Mouse (Mus musculus) thymus, postnatal 0 days (tissue): Measurements from ENCODE around the gene Olig1. TPM values are rescaled to one million over a fixed set of nuclear protein-coding genes. Genes with fewer than 3 reads are reported as not detected.

ENCODE experiments used
- DNase-seq: peaks from one replicate; pipeline ENCODE4 v3.0.0-alpha.2; 2015; ENCODE audit warnings: low spot score
- polyA plus RNA-seq: library from polyadenylated mRNA; unstranded; fragments of >200 nt; fragmentation: Nextera tagmentation; extraction: Ambion mirVana; gene quantifications from 2 replicates; pipeline ENCODE4 v1.2.1, GENCODE M21; 2015

Gene Olig1
- polyA plus RNA-seq: 0.13 and 0.16 TPM in 2 replicates

GRCm38 (mm10) chr16:91269468-91270211 lies at the start of gene Olig1:
Gene Olig1 (plus strand): TSS chr16:91269772.
- no peak for DNase-seq

DNA sequence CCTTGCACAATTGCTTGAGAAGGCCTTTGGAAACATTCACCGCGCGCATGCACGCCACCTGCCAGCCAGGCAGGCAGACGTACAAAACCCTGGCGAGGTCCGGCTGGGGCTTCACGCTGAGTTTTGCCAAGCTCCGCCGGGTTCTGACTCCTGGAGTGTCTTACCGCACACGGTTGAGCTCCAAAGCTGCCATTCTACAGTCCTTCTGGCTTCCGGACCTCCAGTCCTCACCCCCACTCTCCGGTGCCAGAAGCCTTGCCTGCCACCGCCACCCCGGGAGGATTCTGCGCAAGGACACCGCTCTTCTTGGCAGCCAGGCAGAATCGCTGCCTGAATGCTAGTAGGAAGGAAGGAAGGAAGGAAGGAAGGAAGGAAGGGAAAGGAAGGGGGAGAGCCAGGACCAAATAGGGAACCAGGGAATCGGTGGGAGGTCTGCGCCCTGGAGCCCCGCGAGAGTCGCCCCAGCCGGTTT lies 47.4 kb upstream of the Olig1 start:
- no peak for DNase-seq

GRCm38 (mm10) chr16:91222643-91223271 lies 46.8 kb upstream of the Olig1 start:
- no peak for DNase-seq

- no peak for DNase-seq
Measured at GRCm38 (mm10) chr16:91223327-91224067, 46.1 kb upstream of the Olig1 start.

GRCm38 (mm10) chr16:91224068-91224402 lies 45.5 kb upstream of the Olig1 start:
- DNase-seq: no peak

- DNase-seq: no peak
Measured at GRCm38 (mm10) chr16:91224481-91225232, 44.9 kb upstream of the Olig1 start.

GRCm38 (mm10) chr16:91225233-91226037 lies 44.1 kb upstream of the Olig1 start, which contains the start of gene Olig2:
Gene Olig2 (plus strand): TSS chr16:91225457.
- DNase-seq: no peak

DNA sequence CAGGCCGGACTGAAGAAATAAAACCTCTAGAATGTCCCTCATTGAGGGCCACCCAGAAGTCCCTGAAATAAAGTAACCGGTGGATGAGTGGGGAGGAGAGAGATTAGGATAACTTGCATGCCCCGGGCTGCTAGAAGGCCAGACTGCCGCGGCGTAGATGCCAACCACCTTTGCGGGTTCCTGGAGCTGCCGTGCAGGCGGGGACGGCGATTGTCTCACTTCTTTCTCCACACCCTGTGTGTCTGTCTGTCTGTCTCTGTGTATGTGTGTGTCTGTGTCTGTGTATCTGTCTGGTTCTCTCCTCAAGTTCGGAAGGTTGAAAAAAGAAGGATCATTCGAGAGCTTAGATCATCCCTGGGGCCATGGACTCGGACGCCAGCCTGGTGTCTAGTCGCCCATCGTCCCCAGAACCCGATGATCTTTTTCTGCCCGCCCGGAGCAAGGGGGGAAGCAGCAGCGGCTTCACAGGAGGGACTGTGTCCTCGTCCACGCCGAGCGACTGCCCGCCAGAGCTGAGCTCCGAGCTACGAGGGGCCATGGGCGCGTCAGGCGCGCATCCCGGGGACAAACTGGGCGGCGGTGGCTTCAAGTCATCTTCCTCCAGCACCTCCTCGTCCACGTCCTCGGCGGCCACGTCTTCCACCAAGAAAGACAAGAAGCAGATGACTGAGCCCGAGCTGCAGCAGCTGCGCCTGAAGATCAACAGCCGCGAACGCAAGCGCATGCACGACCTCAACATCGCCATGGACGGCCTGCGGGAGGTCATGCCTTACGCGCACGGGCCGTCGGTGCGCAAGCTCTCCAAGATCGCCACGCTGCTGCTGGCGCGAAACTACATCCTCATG lies 43.3 kb upstream of the Olig1 start:
- no peak for DNase-seq

DNA sequence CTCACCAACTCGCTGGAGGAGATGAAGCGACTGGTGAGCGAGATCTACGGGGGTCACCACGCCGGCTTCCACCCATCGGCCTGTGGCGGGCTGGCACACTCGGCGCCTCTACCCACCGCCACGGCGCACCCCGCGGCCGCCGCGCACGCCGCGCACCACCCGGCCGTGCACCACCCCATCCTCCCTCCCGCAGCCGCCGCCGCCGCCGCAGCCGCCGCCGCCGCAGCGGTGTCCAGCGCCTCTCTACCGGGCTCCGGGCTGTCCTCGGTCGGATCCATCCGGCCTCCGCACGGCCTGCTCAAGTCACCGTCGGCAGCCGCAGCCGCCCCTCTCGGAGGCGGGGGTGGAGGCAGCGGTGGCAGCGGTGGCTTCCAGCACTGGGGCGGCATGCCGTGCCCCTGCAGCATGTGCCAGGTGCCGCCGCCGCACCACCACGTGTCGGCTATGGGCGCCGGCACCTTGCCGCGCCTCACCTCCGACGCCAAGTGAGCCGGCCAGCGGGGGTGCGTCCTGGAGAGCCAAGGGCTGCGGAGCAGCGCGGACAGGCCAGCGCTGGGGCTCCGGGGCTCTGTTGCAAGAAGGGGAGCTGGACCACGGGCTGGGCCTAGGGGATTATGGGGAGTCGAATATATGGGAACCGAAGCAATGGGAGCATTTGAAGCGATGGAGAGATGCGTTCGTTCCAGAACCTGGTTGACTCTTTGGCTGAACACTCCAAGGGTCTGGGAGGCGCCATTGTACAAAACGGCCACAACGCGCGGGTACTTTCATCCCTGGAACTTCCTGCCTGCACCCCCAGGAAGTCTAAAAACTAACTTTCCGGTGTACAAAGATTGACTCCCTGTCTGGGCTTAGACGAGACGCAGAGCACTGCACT lies 42.5 kb upstream of the Olig1 start:
- DNase-seq: no peak

DNA sequence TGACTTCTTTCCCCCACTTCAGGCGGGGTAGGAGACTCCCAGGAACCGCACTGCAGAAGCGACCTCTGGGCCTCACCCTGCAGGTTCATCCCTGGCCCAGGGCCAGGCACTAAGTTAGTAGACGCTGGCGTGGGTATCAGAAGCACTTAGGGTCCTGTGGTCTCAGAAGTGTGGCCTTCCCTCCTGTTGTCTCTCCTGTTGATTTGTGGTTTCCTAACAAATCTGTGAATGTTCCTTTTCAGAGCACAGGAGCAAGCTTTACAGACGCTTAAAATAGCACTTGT lies 41.9 kb upstream of the Olig1 start:
- no peak for DNase-seq

DNA sequence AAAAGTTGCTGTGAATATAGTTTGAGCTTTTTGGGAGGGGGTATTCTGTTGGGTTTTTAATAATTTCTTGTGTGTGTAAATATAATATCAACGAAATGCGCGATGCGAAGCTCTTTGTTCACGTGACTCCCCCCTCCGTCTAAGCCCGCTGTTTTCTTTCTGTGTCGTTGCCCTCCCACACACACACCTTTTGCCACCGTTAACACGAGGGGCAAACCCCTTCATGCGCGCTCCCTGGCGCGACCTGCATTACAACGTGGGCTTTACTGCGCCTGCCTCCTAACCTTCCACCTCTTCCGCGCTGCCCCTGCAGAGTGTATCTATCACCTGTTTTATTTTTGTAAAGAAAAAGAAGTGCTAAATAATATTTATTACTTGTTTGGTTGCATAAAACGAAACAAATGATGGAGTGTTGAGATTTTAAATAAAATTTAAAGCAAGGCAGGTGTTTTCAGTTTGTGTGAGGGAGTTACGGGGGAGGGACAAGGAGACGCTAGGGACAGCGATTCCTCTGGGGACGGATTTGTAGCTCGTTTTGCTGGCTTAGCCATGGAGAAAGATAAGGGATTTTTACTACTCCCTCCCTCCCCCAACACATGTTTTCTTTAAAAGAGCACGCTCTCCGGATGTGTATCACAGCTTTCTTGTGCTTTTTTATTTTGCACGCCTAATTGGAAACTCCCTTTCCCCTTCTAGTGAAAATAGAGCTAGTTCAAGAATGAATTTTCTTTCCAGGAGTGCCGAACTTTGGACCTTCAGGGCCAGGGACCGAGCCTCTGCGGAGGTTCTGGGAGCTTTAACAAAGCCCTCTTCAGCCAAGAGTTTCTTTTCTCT lies 41.1 kb upstream of the Olig1 start:
- no peak for DNase-seq

DNA sequence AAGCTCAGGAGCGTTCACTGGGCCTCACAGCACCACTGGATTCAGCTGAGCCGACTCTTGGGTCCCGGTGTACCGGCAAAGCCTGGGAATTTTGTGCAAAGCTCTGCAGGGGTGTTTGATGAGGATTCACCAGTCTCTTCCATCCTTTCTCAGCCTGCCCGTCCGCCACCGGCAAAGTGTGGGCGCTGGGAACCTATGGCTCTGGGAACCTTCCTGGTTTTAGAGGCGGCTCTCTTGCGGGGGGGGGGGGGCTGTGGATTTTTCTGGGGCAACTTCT lies 40.6 kb upstream of the Olig1 start:
- DNase-seq: no peak

- no peak for DNase-seq
Measured at GRCm38 (mm10) chr16:91229643-91230042, 39.9 kb upstream of the Olig1 start.

GRCm38 (mm10) chr16:91231781-91232469 lies 37.6 kb upstream of the Olig1 start:
- no peak for DNase-seq

- no peak for DNase-seq
Measured at GRCm38 (mm10) chr16:91232470-91233240, 36.9 kb upstream of the Olig1 start.

DNA sequence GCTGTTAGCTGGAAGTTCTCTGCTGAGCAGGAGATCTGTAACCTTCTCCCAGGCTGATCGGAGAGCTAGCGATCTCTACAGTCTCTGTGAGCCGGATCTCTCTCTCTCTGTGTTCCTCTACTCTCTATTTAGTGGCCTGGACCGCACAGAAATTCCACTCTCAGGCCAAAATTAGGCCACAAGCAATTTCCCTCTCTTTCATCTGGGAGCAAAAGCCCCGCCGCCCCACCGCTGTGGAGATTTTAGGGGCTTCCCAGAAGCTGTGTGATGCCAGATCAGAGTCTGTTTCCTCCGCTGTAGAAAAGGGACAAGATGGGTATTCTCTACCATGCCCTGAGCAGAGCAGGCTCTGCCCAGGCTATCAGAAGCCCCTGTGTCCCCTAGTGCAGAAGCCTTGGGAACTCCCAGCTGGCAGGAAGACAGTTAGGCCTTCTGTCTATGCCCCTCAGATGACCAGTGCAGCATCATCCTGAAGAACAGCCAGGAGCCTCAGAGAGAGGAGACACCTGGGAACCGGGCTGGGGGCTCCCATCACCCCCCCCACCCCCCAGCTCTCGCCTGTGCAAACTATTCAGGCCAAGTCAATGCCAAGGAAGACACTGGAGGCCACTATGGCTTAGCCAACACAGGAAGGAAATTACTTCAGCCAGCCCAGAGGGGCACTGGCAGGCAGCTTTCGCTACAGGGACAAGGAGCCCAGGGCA lies 36.2 kb upstream of the Olig1 start:
- DNase-seq: no peak
